Mouse (Mus musculus) T-helper 1 cell (primary cell): ENCODE data around the gene Ap3m1.

Experiments
- in situ Hi-C: fragments of 300-600 bp; cut with MboI, MseI; formaldehyde crosslinking; loops from one replicate; pipeline ENCODE4 v1.15.1; 2025; ENCODE audit warnings: high pct_unique_total_duplicates

Gene Ap3m1

DNA sequence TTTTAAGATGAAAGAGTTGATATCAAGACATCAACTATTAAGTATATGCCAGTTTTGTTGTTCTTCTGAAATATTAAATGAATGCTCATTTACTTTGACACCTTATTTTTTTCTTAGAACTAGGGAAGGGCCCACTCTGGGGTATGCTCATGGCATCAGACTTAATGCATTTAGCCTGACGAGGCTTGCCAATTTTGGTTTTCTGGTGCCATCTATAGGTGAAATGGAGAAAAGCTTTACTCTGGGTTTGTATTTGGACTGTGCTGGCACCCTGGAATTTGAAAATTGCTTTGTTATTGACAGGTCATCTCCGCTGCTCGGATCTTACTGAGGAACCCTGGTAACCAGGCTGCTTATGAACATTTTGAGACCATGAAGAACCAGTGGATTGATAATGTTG is 33.3 kb downstream of the Ap3m1 start:
- in situ Hi-C loops, result no loop called here

DNA sequence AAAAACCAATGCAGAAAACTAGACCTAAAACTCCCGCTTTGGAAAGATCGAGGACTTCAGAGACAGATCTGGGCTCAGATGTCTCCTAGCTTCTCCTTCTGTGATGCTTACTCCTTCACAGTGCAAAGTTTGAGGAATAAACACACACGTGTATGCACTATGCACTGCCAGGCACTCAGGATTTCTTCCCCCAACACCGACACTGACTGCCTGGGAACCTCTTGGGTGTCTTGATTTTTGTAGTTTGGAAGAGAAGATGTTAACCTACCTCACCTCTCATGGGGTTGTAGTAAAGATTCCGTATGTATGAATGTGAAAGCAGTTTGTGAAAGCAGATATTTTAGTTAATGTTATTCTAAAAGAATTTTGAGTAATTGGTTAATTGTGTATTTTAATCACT is 34.4 kb downstream of the Ap3m1 start:
- in situ Hi-C loops, result no loop called here

DNA sequence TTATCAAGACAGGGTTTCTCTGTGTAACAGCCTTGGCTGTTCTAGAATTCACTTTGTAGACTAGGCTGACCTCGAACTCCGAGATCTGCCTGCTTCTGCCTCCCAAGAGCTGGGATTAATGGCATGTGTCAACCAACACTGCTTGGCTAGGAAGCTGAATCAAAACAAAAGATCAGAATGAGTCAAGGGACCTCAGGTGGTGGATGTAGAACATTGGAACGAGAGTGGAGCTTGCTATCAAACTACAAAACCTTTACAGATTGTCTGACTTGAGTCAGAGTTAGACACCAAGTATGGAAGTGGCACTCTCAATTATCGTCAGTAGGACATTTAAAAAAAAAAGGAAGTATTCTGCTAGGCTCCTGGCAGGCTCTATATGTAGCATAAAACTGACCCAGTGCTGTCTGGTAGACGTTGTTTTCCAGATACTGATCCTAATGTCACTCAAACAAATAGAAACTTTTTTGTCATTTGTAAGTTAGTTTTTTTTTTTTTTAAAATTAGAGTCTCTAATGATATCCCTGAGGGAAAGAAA is 38.4 kb downstream of the Ap3m1 start:
- in situ Hi-C loops, result no loop called here

DNA sequence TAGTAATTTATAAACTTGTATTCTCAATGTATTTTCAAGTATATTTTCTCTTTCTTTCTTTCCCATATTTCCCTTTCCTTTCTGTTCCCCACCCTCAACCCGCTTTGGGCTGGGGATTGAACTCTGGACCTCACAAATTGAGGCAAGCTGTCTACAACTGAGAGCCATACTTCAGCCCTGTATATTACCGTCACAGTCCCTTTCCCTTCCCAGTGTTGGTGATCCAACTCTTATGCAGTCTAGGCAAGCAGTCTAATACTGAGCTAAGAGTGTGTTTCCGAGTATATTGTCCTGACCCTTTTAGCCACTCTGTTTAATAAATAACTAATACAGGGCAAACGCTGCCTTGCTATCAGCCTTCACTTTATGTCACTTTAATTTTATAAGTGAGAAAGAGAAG is 52.7 kb downstream of the Ap3m1 start:
- in situ Hi-C loops, result no loop called here

DNA sequence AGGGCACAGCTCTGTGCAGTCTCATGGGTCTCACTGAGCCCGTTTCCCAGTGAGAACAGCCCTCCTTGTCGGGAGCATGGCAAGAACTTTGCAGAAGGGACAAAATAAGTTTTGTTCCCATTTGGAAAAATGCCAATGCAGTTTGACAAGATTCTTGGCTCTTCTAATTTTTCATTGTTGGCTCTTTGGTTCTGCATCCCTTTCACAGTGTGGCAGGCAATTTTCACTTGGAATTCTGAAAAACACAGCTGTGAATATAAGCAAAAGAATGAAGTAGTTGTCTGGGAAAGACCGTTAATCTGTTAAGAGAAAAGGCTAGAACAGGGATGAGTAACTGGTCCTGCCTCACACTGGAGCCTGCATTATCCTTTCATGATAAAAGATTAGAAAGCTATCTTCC is 54.8 kb downstream of the Ap3m1 start:
- in situ Hi-C loops, result no loop called here

DNA sequence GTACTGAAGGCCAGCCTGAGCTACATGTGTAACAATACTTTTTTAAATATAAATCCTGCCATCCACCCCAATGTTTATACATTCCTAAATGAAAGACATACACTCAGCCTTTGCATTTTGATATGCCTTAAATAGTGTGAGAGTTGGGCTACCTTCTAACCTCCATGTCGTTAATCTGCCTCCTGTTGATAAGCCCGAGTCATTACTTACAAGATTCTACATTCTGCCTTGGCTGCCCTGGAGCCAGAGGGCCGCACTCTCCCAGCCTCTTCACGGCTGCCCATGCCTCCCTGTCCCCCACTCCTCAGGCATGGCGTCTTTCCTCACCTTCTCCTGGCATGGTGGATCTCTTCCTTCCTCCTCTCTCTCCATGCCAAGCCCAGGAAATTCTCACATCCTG is 55.9 kb downstream of the Ap3m1 start:
- in situ Hi-C loops, result no loop called here

DNA sequence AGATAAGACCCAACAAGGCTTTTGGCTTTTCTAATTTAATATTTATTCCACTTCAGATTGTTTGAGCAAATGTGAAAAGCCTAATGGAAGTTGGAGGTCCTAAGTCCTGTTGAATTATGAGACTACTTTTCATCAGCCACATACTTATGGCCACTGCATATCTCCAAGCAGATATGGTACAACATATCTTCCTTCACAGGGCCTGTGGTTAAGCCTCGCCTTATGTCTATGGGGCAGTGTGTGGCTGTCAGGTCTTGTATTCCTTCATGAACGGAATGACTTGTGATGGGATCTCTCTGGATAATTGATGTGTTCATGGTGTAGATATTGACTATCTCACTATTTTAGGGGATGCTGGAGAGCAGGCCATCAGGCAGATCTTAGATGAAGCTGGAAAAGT is 56.8 kb downstream of the Ap3m1 start:
- in situ Hi-C loops, result no loop called here

DNA sequence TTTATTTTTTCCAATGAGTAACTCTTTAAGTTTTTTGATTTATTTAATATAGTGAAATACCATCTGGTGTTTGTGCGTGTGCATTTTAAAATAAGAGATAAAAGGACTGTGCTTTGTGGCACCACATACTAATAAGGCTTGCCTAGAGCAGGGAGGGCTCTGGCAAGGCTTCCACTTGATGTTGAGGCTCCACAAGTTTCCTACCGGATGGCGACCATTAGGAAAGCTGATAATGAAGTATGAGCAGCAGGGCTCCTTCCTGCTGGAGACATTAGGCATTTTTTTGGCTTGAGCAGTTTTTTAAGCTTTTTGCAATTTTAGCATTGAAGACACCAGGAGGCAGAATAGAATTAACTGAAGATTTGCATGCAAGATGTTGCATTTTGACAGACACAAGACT is 57.8 kb downstream of the Ap3m1 start:
- in situ Hi-C loops, result no loop called here

DNA sequence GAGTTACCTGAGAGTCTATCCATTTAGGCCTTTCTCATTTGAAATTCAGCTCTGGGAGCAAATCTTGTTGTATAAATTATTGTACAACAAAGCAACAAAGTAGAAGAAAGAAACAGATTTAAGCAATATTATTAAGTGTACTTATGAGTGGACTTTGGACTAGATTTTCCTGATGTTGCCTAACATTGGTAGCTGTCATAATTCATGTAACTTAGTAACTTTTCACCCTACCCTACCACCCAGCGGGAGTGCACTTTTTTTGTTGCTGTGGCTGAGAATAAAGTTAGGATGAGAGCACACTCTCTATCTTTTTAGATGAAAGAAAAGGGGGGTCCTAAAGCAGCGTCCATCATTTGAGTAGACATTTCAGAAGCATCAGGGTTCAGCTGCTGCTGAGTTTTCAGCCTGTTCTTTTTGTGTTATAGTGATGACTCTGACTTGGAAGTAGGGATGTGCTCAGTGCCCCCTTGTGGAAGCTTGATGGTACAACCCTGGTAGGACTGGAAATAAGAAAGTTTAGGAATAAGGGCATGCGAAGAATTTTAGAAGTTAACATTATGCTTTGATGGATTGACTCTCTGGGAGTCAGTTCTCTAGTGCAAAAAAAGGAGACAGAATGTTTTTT is 59.1 kb downstream of the Ap3m1 start:
- in situ Hi-C loops, result no loop called here

DNA sequence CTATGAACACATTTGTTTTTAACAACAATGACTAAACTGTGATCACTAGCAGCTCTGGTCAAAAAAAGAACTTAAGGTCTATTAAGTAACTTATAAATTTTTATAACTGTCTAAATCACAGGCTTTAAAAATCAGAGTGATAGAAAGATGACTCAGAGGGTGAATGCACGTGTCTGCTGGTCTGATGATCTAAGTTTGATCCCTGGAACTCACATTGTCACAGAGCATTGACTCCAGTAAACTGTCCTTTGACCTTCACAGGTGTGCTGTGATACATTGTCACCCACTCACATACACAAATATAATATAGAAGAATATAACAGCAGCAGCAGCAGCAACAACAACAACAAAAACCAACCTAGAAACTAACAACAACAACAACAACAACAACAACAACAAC is 60.8 kb downstream of the Ap3m1 start:
- in situ Hi-C loops, result no loop called here

DNA sequence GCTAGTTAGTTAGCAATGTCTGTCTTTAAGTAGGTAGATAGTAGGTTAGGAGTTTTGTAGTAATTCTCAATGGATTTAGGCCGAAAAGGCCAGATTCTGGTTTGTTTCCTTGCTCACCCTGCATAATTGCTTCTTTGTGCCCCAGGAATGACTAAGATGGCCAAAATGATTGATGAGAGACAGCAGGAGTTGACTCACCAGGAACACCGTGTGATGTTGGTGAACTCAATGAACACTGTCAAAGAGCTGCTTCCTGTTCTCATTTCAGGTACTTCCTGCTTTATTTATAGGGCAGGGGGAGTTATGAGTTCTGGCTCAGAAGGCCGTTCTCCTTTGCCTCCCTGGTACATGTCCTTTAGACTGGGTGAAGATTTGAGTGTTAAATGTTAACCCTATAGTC is 66.8 kb downstream of the Ap3m1 start:
- in situ Hi-C loops, result no loop called here

DNA sequence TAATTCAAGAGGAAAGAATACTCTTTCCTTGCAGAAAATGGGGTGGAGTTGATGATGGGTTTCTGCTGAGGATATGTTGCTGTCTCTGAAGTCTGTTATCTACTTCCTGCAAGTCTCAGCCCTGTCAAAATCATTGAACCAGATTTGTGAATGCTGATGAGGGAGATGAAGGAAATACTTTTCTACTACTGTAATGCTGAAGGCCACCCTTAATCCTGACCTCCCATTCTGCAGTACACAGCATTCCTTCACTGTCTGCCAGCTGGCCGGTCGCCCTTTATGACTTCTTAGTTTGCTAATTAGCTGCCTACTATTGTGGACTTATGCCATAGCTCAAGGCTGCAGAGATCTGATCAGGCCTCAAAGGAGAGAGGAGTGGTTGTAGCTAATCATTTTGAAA is 68.5 kb downstream of the Ap3m1 start:
- in situ Hi-C loops, result no loop called here
